Mouse (Mus musculus) adrenal gland, adult 2 months (tissue): ENCODE measurements around the gene Klrk1. TPM values are rescaled to one million over a fixed set of nuclear protein-coding genes. Genes with fewer than 3 reads are reported as not detected.
"Not testable (repeated sequence)": the region's sequence is repeated elsewhere in the genome, so short reads cannot be mapped to it uniquely, and the experiment has no call there.

Experiments
- DNase-seq: peaks from one replicate; pipeline ENCODE4 v3.0.0; 2021
- long read RNA-seq: library from polyadenylated mRNA; stranded (forward); transcript quantifications from one replicate; pipeline ENCODE4 v2.0.0, GENCODE M21; 2021
- polyA plus RNA-seq: library from polyadenylated mRNA; depleted of rRNA; stranded (reverse); fragments of >200 nt; gene quantifications from 2 replicates; pipeline ENCODE4 v1.2.3, GENCODE M21; 2012; rRNA removed
- total RNA-seq, 2 experiments: library from RNA; stranded (reverse); gene quantifications; 2 replicates each; pipeline ENCODE4 v1.2.3; 2021

The Klrk1 gene
- total RNA-seq (under 1 TPM; 0.20 to 0.79 TPM), polyA plus RNA-seq (not detected in 2 replicates)
- long read RNA-seq, partial matches to known transcripts, result 0 of 1 reads
- long read RNA-seq, other reads (novel, unspliced or antisense), result 1 of 1 reads

DNA sequence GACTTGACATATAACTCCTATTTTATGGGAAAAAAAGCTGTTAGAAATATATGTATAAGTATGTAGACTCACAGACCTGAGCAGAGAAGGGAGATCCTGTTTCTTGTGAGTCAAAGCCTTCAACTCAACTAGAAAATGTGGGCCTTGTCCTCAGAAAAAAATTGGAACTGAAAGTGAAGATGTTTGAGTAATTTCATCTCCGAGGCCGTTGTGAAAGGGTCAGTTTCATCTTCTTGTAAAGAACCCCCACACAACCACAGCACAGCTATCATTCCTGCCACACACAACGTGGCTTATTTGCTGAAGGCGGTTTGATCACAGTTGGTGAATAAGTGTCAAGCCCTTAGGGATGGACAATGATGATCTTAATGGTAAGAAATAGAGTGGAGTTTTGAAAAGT lies at the start of gene Klrk1:
Gene Klrk1 (minus strand): TSS at position 130 of the 400 bp plus-strand sequence.
- no peak for DNase-seq

- DNase-seq, result not testable (repeated sequence)
Measured at GRCm38 (mm10) chr6:129661301-129661700, 37.6 kb upstream of the Klrk1 start.

- DNase-seq, result not testable (repeated sequence)
Measured at GRCm38 (mm10) chr6:129660589-129660988, 36.9 kb upstream of the Klrk1 start, which contains the start of gene Klrc2. Gene Klrc2, minus strand, starts transcription at chr6:129660689.

GRCm38 (mm10) chr6:129644054-129644453 lies 20.4 kb upstream of the Klrk1 start:
- not testable (repeated sequence) for DNase-seq

DNA sequence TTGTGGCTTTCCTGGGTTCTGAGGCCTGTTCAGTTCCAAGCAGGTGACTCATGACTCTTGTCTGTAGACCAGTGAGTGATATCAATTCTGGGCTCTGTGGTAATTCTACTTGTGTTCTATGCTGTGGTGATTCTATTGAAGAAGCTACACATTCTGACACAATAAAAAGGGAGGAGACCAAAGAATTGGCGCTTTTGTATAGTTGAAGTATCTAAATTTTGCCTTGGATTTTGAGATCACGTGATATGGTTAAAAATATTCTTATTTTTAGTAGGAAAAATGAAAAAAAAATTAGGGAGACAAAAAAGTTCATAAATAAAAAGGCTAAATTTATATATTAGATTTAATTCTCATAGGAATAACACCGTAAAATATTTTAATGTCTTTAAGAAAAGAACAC lies 19.6 kb upstream of the Klrk1 start, which contains the start of gene Klrc3:
Gene Klrc3 (minus strand): TSS at position 101 of the 400 bp plus-strand sequence.
- DNase-seq, result not testable (repeated sequence)

DNA sequence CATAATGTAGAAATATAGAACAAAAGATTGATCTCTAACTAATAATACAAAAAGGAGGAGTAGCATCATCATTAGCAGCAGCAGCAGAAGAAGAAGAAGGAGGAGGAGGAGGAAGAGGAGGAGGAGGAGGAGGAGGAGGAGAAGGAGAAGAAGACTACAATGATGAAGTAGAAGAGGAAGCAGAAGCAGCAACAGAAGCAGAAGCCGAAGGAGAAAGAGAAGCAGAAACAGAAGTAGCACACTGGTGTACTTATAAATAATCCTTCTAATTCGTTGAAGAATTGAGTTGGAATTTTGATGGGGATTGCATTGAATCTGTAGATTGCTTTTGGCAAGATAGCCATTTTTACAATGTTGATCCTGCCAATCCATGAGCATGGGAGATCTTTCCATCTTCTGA lies 7.4 kb upstream of the Klrk1 start:
- DNase-seq, result not testable (repeated sequence)

GRCm38 (mm10) chr6:129608372-129608771 lies 15.3 kb downstream of the Klrk1 start:
- DNase-seq, result no peak

- no peak for DNase-seq
Measured at GRCm38 (mm10) chr6:129591508-129591907, 32.2 kb downstream of the Klrk1 start, which contains the start of gene Klrd1. Gene Klrd1, plus strand, starts transcription at chr6:129591782.

DNA sequence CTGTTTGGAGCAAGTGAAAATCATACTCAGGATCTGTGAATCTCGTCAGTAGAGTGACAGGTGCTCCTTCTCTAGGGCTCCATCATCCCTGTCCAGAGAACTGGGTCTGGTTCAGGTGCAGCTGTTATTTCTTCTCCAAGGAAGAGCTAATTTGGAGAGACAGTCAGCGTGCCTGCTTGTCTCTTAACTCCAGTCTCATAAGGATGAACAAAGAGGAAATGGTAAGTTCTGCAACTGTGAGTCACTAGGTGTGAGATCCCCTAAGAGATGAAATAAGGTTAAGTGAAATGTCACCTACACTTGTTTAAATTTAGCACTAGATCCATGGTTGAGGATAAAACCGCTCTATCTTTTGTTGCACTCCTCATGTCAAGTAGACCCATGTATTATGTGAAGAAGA lies 40.6 kb downstream of the Klrk1 start:
- DNase-seq, result no peak

DNA sequence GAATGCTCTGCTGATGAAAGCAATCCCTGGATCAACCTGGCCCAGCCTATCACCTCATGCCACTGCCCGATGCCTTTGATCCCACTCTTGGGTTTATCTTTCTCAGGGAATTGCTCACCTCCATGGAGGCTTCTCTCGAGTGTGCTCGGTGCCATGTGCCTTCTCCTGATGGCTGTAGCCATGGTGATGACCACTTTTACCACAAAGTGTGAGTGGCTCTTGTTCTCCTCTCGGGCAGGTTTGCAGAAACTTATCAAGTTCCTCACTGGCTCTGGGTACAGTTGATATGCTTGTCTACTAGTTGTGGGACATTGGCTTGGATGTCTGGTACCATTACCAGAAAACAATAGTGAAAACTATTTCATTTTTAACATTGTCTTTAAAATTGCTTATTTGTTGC lies 41.8 kb downstream of the Klrk1 start:
- no peak for DNase-seq

DNA sequence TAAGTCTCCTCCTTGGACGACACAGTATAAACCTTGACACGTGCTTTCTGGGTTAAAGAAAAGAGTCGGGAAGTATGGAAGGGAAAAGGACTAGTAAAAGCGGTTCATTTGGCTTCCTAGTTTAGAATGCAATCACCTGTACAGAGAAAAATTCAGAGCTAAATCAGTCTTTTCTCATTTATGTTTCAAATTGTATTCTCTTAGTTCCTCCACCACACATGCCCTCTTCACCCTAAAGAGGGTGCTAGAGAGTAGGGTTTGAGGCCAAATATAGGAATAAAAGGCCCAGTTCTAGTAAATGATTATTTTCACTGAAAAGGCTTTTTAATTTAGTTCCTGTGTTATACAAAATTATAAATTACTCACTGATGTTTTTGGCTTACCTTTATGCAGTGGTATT lies 42.4 kb downstream of the Klrk1 start:
- no peak for DNase-seq

DNA sequence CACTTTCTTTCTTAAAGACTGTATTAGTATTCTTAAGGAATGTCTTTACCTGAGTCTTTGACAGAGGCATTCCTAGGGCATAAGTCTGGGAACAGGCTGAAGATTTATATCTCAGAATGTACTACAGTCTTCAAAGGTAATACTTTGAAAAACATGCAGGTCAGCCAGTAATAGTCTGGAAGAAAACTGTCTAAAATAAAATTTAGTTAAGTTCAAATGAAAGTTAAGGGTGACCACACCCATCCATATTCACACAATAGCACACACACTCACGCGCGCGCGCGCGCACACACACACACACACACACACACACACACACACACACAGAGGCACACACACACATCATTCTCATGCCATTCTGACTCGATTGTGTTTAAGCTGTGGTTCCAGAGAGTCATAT lies 46.1 kb downstream of the Klrk1 start, which contains the start of gene Klre1:
Gene Klre1 (plus strand): TSS at position 301 of the 400 bp plus-strand sequence.
- no peak for DNase-seq

DNA sequence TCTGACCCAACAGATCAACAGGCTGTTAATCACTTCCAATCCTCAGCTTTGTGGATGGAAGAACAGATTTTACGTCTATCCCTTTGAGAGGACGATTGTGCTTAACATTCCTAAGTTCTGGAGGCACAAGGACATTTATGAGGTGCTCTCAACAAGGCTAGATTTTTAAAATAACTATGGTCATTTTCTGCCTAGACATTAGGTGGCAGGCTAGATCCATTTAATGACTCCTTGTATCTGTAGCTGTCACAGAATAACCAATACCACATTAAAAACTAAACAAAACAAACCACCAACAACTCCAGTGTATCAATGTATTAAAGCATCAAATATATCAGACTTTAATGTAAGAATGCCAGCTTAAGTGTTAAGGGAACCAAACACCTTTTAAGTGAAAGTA lies 48.3 kb downstream of the Klrk1 start:
- no peak for DNase-seq

DNA sequence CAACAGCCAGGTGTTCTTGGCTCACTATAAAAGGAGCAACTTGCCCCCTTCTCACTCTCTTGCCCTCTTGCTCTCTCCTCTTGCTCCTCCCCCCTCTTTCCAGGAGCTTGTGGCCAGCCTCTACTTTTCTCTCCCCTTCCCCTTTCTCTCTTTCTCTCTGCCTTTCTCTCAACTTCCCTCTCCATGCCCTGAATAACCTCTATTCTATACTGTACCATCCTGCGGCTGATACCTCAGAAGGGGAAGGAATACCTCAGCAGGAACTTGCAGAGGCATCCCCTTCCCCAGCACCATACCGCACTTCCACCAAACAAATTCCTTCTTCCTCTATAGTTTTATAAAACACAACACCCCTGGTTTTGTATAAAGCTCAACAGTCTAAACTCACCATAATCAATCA lies 58.4 kb downstream of the Klrk1 start:
- no peak for DNase-seq

Other genes starting within 250 kb of the Klrk1 start
- gene Clec12b, start 238.0 kb downstream of the Klrk1 start, total RNA-seq, result under 1 TPM in 1 of 2 experiments, not detected in 1; 0.20 TPM
- gene Clec12b, start 238.0 kb downstream of the Klrk1 start, polyA plus RNA-seq, result not detected in 2 replicates
- gene Clec1b, start 226.6 kb downstream of the Klrk1 start, total RNA-seq, result under 1 TPM; 0.35 to 0.43 TPM
- 0.18 TPM in 1 of 2 replicates, not detected in the other for gene Clec1b, start 226.6 kb downstream of the Klrk1 start, polyA plus RNA-seq
- under 1 TPM; 0.23 to 0.73 TPM for gene Clec9a, start 215.0 kb downstream of the Klrk1 start, total RNA-seq
- 0.20 and 0.24 TPM in 2 replicates for gene Clec9a, start 215.0 kb downstream of the Klrk1 start, polyA plus RNA-seq
- 1 to 10 TPM; 3.3 to 6.7 TPM for gene Clec1a, start 171.9 kb downstream of the Klrk1 start, total RNA-seq
- gene Clec1a, start 171.9 kb downstream of the Klrk1 start, polyA plus RNA-seq, result 1.5 TPM in 2 replicates
- under 1 TPM; 0.07 to 0.26 TPM for gene Olr1, start 116.7 kb downstream of the Klrk1 start, total RNA-seq
- not detected in 2 replicates for gene Olr1, start 116.7 kb downstream of the Klrk1 start, polyA plus RNA-seq
- not detected for gene Tmem52b, start 111.3 kb downstream of the Klrk1 start, total RNA-seq
- not detected in 2 replicates for gene Tmem52b, start 111.3 kb downstream of the Klrk1 start, polyA plus RNA-seq
- 100 to 1,000 TPM; 258 to 360 TPM for gene Gabarapl1, start 90.7 kb downstream of the Klrk1 start, total RNA-seq
- gene Gabarapl1, start 90.7 kb downstream of the Klrk1 start, polyA plus RNA-seq, result 86.4 and 101 TPM in 2 replicates
- under 1 TPM; 0.24 to 0.26 TPM for gene Klre1, start 46.0 kb downstream of the Klrk1 start, total RNA-seq
- gene Klre1, start 46.0 kb downstream of the Klrk1 start, polyA plus RNA-seq, result 0.07 TPM in 1 of 2 replicates, not detected in the other
- under 1 TPM in 1 of 2 experiments, not detected in 1; 0.79 TPM for gene Klrd1, start 32.1 kb downstream of the Klrk1 start, total RNA-seq
- 0.11 TPM in 1 of 2 replicates, not detected in the other for gene Klrd1, start 32.1 kb downstream of the Klrk1 start, polyA plus RNA-seq
- gene Klrc3, start 19.5 kb upstream of the Klrk1 start, total RNA-seq, result not detected
- gene Klrc3, start 19.5 kb upstream of the Klrk1 start, polyA plus RNA-seq, result not detected in 2 replicates
- under 1 TPM in 1 of 2 experiments, not detected in 1; 0.17 TPM for gene Klrc2, start 36.8 kb upstream of the Klrk1 start, total RNA-seq
- 0.17 TPM in 1 of 2 replicates, not detected in the other for gene Klrc2, start 36.8 kb upstream of the Klrk1 start, polyA plus RNA-seq
- gene Klrc1, start 55.1 kb upstream of the Klrk1 start, total RNA-seq, result not detected
- 0.25 TPM in 1 of 2 replicates, not detected in the other for gene Klrc1, start 55.1 kb upstream of the Klrk1 start, polyA plus RNA-seq
- not detected for gene Klri1, start 93.3 kb upstream of the Klrk1 start, total RNA-seq
- gene Klri1, start 93.3 kb upstream of the Klrk1 start, polyA plus RNA-seq, result not detected in 2 replicates
- gene Klri2, start 116.6 kb upstream of the Klrk1 start, total RNA-seq, result under 1 TPM in 1 of 2 experiments, not detected in 1; 0.14 TPM
- not detected in 2 replicates for gene Klri2, start 116.6 kb upstream of the Klrk1 start, polyA plus RNA-seq
- not detected for gene Gm156, start 160.4 kb upstream of the Klrk1 start, total RNA-seq
- gene Gm156, start 160.4 kb upstream of the Klrk1 start, polyA plus RNA-seq, result not detected in 2 replicates
- not detected for gene Gm17631, start 238.8 kb upstream of the Klrk1 start, total RNA-seq
- gene Gm17631, start 238.8 kb upstream of the Klrk1 start, polyA plus RNA-seq, result not detected in 2 replicates